Mouse (Mus musculus) kidney, adult 2 months (tissue): ENCODE measurements around the gene Crybg1.

ENCODE experiments used
- CTCF ChIP-seq: fragments of 200-500 bp; conservative IDR thresholded peaks from 2 replicates; pipeline ENCODE4 v1.5.1; 2011; ENCODE audit warnings: low read depth, mild to moderate bottlenecking, control low read depth, low read length, moderate library complexity, mixed read lengths; ENCODE audit not compliant: insufficient read depth, insufficient read length
- POLR2A ChIP-seq: fragments of 200-500 bp; IDR thresholded peaks from one replicate; pipeline ENCODE4 v1.6.1; 2011; ENCODE audit warnings: low read depth, low read length, control low read depth

DNA sequence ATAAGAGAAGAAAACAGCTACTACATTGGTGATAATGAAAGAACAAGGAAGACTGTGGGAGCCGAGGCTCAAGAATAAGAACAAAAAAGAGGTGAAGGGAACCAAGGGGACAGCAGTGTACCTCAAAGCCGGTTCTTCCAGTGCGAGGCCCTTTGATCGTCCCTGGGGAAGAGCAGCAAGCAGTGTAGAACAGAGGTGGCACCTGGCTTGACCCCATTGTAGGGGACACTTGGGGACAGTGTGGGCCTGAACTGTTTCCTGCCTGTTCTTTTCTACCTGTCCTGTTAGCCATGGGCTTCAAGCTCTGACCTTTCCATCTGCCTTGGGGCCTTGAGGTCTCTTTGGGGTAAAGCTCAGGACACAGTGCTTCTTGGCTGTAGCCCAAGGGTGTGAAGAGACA lies 85.7 kb downstream of the Crybg1 start:
- no peak for TF ChIP-seq CTCF
- no peak for TF ChIP-seq POLR2A
